Mouse (Mus musculus): ENCODE measurements at regions not wholly inside any gene's neighbourhood (a gene's known extent, or its start where the extent isn't known, plus 50 kb on each side); places are given as distances from the start of the nearest gene placed in this dataset.

- no peak for DNase-seq (ENCODE audit: low read depth, low spot score)
Observed at GRCm38 (mm10) chr16:86368449-86368848, 466.8 kb upstream of the Adamts5 start.

- DNase-seq (ENCODE audit: low read depth, low spot score), result no peak
Observed at GRCm38 (mm10) chr16:86366197-86366596, 464.6 kb upstream of the Adamts5 start.

- no peak for DNase-seq (ENCODE audit: low read depth, low spot score)
Observed at GRCm38 (mm10) chr16:86361099-86361498, 459.5 kb upstream of the Adamts5 start.

GRCm38 (mm10) chr16:86355036-86355435 is 453.4 kb upstream of the Adamts5 start:
- DNase-seq (ENCODE audit: low read depth, low spot score), result no peak

GRCm38 (mm10) chr16:86347753-86348152 is 446.1 kb upstream of the Adamts5 start:
- no peak for DNase-seq (ENCODE audit: low read depth, low spot score)

- no peak for DNase-seq (ENCODE audit: low read depth, low spot score)
Observed at GRCm38 (mm10) chr16:86346916-86347315, 445.3 kb upstream of the Adamts5 start.

- no peak for DNase-seq (ENCODE audit: low read depth, low spot score)
Observed at GRCm38 (mm10) chr16:86340311-86340710, 438.7 kb upstream of the Adamts5 start.

GRCm38 (mm10) chr16:86325406-86325805 is 423.8 kb upstream of the Adamts5 start:
- no peak for DNase-seq (ENCODE audit: low read depth, low spot score)

- DNase-seq (ENCODE audit: low read depth, low spot score), result no peak
Observed at GRCm38 (mm10) chr16:86318898-86319297, 417.3 kb upstream of the Adamts5 start.

GRCm38 (mm10) chr16:86309696-86310095 is 408.1 kb upstream of the Adamts5 start:
- peak; percentile 9 for DNase-seq (ENCODE audit: low read depth, low spot score)

GRCm38 (mm10) chr16:86303869-86304268 is 402.2 kb upstream of the Adamts5 start:
- no peak for DNase-seq (ENCODE audit: low read depth, low spot score)

GRCm38 (mm10) chr16:86302451-86303145 is 401.0 kb upstream of the Adamts5 start:
- DNase-seq (ENCODE audit: low read depth, low spot score), result peak; percentile 15

GRCm38 (mm10) chr16:86294436-86294835 is 392.8 kb upstream of the Adamts5 start:
- no peak for DNase-seq (ENCODE audit: low read depth, low spot score)

GRCm38 (mm10) chr16:86281326-86281725 is 379.7 kb upstream of the Adamts5 start:
- DNase-seq (ENCODE audit: low read depth, low spot score), result no peak

- no peak for DNase-seq (ENCODE audit: low read depth, low spot score)
Observed at GRCm38 (mm10) chr16:86277031-86277430, 375.4 kb upstream of the Adamts5 start.

GRCm38 (mm10) chr16:86261612-86262011 is 360.0 kb upstream of the Adamts5 start:
- no peak for DNase-seq (ENCODE audit: low read depth, low spot score)

- no peak for DNase-seq (ENCODE audit: low read depth, low spot score)
Observed at GRCm38 (mm10) chr16:86252630-86253029, 351.0 kb upstream of the Adamts5 start.

- no peak for DNase-seq (ENCODE audit: low read depth, low spot score)
Observed at GRCm38 (mm10) chr16:86250021-86250420, 348.4 kb upstream of the Adamts5 start.

GRCm38 (mm10) chr16:86244191-86244590 is 342.6 kb upstream of the Adamts5 start:
- DNase-seq (ENCODE audit: low read depth, low spot score), result no peak

GRCm38 (mm10) chr16:86242766-86243510 is 341.3 kb upstream of the Adamts5 start:
- DNase-seq (ENCODE audit: low read depth, low spot score), result no peak

GRCm38 (mm10) chr16:86222997-86223396 is 321.4 kb upstream of the Adamts5 start:
- no peak for DNase-seq (ENCODE audit: low read depth, low spot score)

- DNase-seq (ENCODE audit: low read depth, low spot score), result no peak
Observed at GRCm38 (mm10) chr16:86210547-86210946, 308.9 kb upstream of the Adamts5 start.

GRCm38 (mm10) chr16:86209319-86209718 is 307.7 kb upstream of the Adamts5 start:
- DNase-seq (ENCODE audit: low read depth, low spot score), result no peak
